In the genomic region with DNA sequence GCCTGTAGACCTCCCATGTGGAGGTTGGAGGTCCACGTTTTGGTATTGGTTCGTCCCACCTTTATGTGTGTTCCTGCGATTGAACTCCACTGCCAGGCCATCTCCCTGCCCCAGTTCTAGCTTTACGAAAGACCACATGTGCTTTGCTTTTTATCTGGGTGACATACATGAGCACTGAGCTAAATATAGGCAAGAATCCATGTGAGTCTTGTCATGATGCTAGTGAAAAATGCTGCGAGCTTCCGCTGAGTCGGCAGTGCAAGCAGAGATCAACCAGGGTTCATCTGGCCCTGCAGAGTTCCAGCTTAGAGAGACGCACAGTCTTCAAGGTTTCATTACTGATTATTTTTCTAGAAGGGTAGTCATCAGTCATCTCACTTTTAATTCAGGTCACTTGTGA, we compare ENCODE assay signal across 21 mouse cellular contexts. TPM values are rescaled to one million over a fixed set of nuclear protein-coding genes. Genes with fewer than 3 reads are reported as not detected.
DNase-seq lines count a peak whose midpoint lies in the region; ATAC-seq and TF ChIP-seq lines count a peak whose summit lies in the region.
"Had no signal": no experiment of that assay in that cellular context is flagged by ENCODE, and none has a peak within 500 bp of the region (broad histone marks: within the 10 kb centered on the region; RNA-seq: fewer than 3 reads in every experiment).

No protein-coding gene starts in this region.

- whole genome bisulfite sequencing in kidney, embryonic 15.5 days: 58% methylated on average over 8 of the region's 8 CpGs
- WGBS in heart, postnatal 0 days: 25% methylated on average over 8 of the region's 8 CpGs

- no peak overlapping the region for H3K4me3 ChIP-seq in kidney, embryonic 15.5 days (replicated peaks)
- no peak overlapping the region for H3K4me3 ChIP-seq in heart, postnatal 0 days (ENCODE audit: low read depth, low read length)
- H3K4me3 ChIP-seq: erythroblast, embryonic 14.5 days; forebrain, embryonic 15.5 days; midbrain, embryonic 12.5 days; myocyte; neural tube, embryonic 15.5 days had no signal

- no peaks in the 10 kb centered on the region for H3K27me3 ChIP-seq in kidney, embryonic 15.5 days
- H3K27me3 ChIP-seq in heart, postnatal 0 days (ENCODE audit: control insufficient read depth, insufficient read depth, low read length): no peaks in the 10 kb centered on the region
- H3K27me3 ChIP-seq: CH12.LX; forebrain, embryonic 15.5 days; midbrain, embryonic 12.5 days; neural tube, embryonic 15.5 days had no signal

- no peak for ATAC-seq in kidney, embryonic 15.5 days (replicated peaks; ENCODE audit: low FRiP score)
- peak; percentile 93 for ATAC-seq in heart, postnatal 0 days (ENCODE audit: insufficient read depth, low read depth)
- ATAC-seq: forebrain, embryonic 15.5 days; hindbrain, postnatal 0 days; liver, postnatal 0 days had no signal

- H3K9ac ChIP-seq in kidney, embryonic 15.5 days: no peak overlapping the region
- H3K9ac ChIP-seq in heart, postnatal 0 days (replicated peaks; ENCODE audit: low read depth, low read length): no peak overlapping the region
- H3K9ac ChIP-seq: forebrain, embryonic 15.5 days; liver, postnatal 0 days; midbrain, embryonic 12.5 days; neural tube, embryonic 15.5 days had no signal

- no peak for TF ChIP-seq CTCF in heart, postnatal 0 days (IDR thresholded peaks at IDR 0.05; ENCODE audit: low read depth)

- no peaks in the 10 kb centered on the region for H3K4me1 ChIP-seq in kidney, embryonic 15.5 days
- H3K4me1 ChIP-seq in heart, postnatal 0 days (ENCODE audit: control insufficient read depth, insufficient read depth): no peaks in the 10 kb centered on the region
- H3K4me1 ChIP-seq: forebrain, embryonic 15.5 days; midbrain, embryonic 12.5 days; neural tube, embryonic 15.5 days had no signal

- no peaks in the 10 kb centered on the region for H3K9me3 ChIP-seq in kidney, embryonic 15.5 days (replicated peaks)
- no peaks in the 10 kb centered on the region for H3K9me3 ChIP-seq in heart, postnatal 0 days (replicated peaks; ENCODE audit: control insufficient read depth, low read length)
- H3K9me3 ChIP-seq: forebrain, embryonic 15.5 days; midbrain, embryonic 12.5 days; neural tube, embryonic 15.5 days had no signal

- no peak overlapping the region for H3K4me2 ChIP-seq in kidney, embryonic 15.5 days
- H3K4me2 ChIP-seq in heart, postnatal 0 days (ENCODE audit: low read depth, low read length): no peak overlapping the region
- H3K4me2 ChIP-seq: forebrain, embryonic 15.5 days; midbrain, embryonic 12.5 days; neural tube, embryonic 15.5 days had no signal

- peak; percentile 87 for TF ChIP-seq EP300 in heart, postnatal 0 days (IDR thresholded peaks at IDR 0.05; ENCODE audit: low read depth)

- peaks cover 35% of the 10 kb centered on the region for H3K36me3 ChIP-seq in kidney, embryonic 15.5 days
- no peaks in the 10 kb centered on the region for H3K36me3 ChIP-seq in heart, postnatal 0 days (replicated peaks; ENCODE audit: control insufficient read depth, insufficient read depth, low read length)
- H3K36me3 ChIP-seq: forebrain, embryonic 15.5 days; midbrain, embryonic 12.5 days had no signal

- no peak overlapping the region for H3K27ac ChIP-seq in kidney, embryonic 15.5 days
- peak overlapping the region; percentile 64 for H3K27ac ChIP-seq in heart, postnatal 0 days (ENCODE audit: low read depth)
- H3K27ac ChIP-seq: forebrain, embryonic 15.5 days; hindbrain, postnatal 0 days; macrophage; midbrain, embryonic 12.5 days; neural tube, embryonic 15.5 days had no signal

- peak; percentile 6 for DNase-seq in embryo, embryonic 10 days (ENCODE audit: low spot score)
- DNase-seq in embryo, embryonic 9.5 days (ENCODE audit: extremely low spot score): no peak
- peak; percentile 22 for DNase-seq in kidney, adult 9 months
- DNase-seq in heart, adult 9 months (ENCODE audit: low spot score in 2 of 2): peak; percentile 5 to 17
- peak; percentile 87 for DNase-seq in heart, postnatal 0 days (ENCODE audit: low spot score)
- no peak for DNase-seq in c-Kit-positive CD71-positive TER-119-positive erythroid progenitor cells, embryonic 14.5 days (ENCODE audit: low spot score)
- DNase-seq: cerebellum, adult 11 months; cerebellum, postnatal 25 days; liver; liver, postnatal 0 days; right cerebral cortex, postnatal 4 days; thymus, postnatal 36 days had no signal

RNA-seq across cellular contexts. Expression of a gene that starts 32.8 kb away (rescaled TPM):
- 26.5 and 26.6 TPM in 2 replicates for polyA plus RNA-seq in kidney, embryonic 15.5 days (2015; fragmentation: Nextera tagmentation; extraction: Ambion mirVana)
- total RNA-seq in heart, postnatal 0 days (2014; rRNA removed; ENCODE audit: low replicate concordance): 9.1 and 1,302 TPM in 2 replicates
- 3.9 and 5.2 TPM in 2 replicates for polyA plus RNA-seq in heart, postnatal 0 days (2015; fragmentation: Nextera tagmentation; extraction: Ambion mirVana)
- polyA plus RNA-seq: erythroblast, embryonic 14.5 days had no signal

RNA-seq across cellular contexts. Expression of a gene that starts 45.3 kb away (rescaled TPM):
- polyA plus RNA-seq in kidney, embryonic 15.5 days (2015; fragmentation: Nextera tagmentation; extraction: Ambion mirVana): 99.6 and 113 TPM in 2 replicates
- 56.9 and 59.4 TPM in 2 replicates for total RNA-seq in heart, postnatal 0 days (2014; rRNA removed; ENCODE audit: low replicate concordance)
- 129 and 137 TPM in 2 replicates for polyA plus RNA-seq in heart, postnatal 0 days (2015; fragmentation: Nextera tagmentation; extraction: Ambion mirVana)

Comparison
In these comparisons a context has a peak if more than half of its experiments do, and no peak if none do; other contexts are left out.
1. DNase-seq: peak in embryo, embryonic 10 days (single experiment), kidney, adult 9 months (single experiment), heart, adult 9 months (2 of 2) and heart, postnatal 0 days (single experiment); none in embryo, embryonic 9.5 days (single experiment) and c-Kit-positive CD71-positive TER-119-positive erythroid progenitor cells, embryonic 14.5 days (single experiment).